Mouse (Mus musculus) thymus, postnatal 25 days (tissue): Measurements from ENCODE around the gene Gm973.
"Not testable (repeated sequence)": the region's sequence is repeated elsewhere in the genome, so short reads cannot be mapped to it uniquely, and the experiment has no call there.

ENCODE experiments used
- DNase-seq: peaks from one replicate; pipeline ENCODE4 v3.0.0; 2022

Gene Gm973

GRCm38 (mm10) chr1:59592876-59593275 lies 76.8 kb downstream of the Gm973 start:
- DNase-seq: no peak

- no peak for DNase-seq
Observed at GRCm38 (mm10) chr1:59593622-59594035, 77.6 kb downstream of the Gm973 start.

- no peak for DNase-seq
Observed at GRCm38 (mm10) chr1:59594586-59595266, 78.7 kb downstream of the Gm973 start.

GRCm38 (mm10) chr1:59595609-59596008 lies 79.5 kb downstream of the Gm973 start:
- DNase-seq: no peak

- peak; percentile 52 for DNase-seq
Observed at GRCm38 (mm10) chr1:59602531-59603416, 86.7 kb downstream of the Gm973 start.

- no peak for DNase-seq
Observed at GRCm38 (mm10) chr1:59603417-59603712, 87.3 kb downstream of the Gm973 start.

GRCm38 (mm10) chr1:59603893-59604292 lies 87.8 kb downstream of the Gm973 start:
- no peak for DNase-seq

- no peak for DNase-seq
Observed at GRCm38 (mm10) chr1:59606479-59606878, 90.4 kb downstream of the Gm973 start.

GRCm38 (mm10) chr1:59607071-59607470 lies 91.0 kb downstream of the Gm973 start:
- DNase-seq: no peak

- peak; percentile 21 for DNase-seq
Observed at GRCm38 (mm10) chr1:59608125-59608762, 92.2 kb downstream of the Gm973 start.

GRCm38 (mm10) chr1:59608920-59609319 lies 92.9 kb downstream of the Gm973 start:
- peak; percentile 71 for DNase-seq

GRCm38 (mm10) chr1:59609458-59609857 lies 93.4 kb downstream of the Gm973 start:
- DNase-seq: peak; percentile 26

GRCm38 (mm10) chr1:59609896-59610295 lies 93.8 kb downstream of the Gm973 start:
- DNase-seq: no peak

GRCm38 (mm10) chr1:59610929-59611328 lies 94.9 kb downstream of the Gm973 start:
- no peak for DNase-seq

- DNase-seq: peak; percentile 64
Observed at GRCm38 (mm10) chr1:59613795-59614194, 97.7 kb downstream of the Gm973 start.

GRCm38 (mm10) chr1:59615021-59615420 lies 99.0 kb downstream of the Gm973 start:
- no peak for DNase-seq

- no peak for DNase-seq
Observed at GRCm38 (mm10) chr1:59619201-59619600, 103.1 kb downstream of the Gm973 start.

GRCm38 (mm10) chr1:59623325-59624017 lies 107.4 kb downstream of the Gm973 start:
- DNase-seq: peak; percentile 66

GRCm38 (mm10) chr1:59625410-59625809 lies 109.3 kb downstream of the Gm973 start:
- no peak for DNase-seq

GRCm38 (mm10) chr1:59629194-59629593 lies 113.1 kb downstream of the Gm973 start:
- DNase-seq: no peak

- not testable (repeated sequence) for DNase-seq
Observed at GRCm38 (mm10) chr1:59630356-59630755, 114.3 kb downstream of the Gm973 start.

GRCm38 (mm10) chr1:59631986-59632659 lies 116.1 kb downstream of the Gm973 start:
- no peak for DNase-seq

GRCm38 (mm10) chr1:59633056-59633455 lies 117.0 kb downstream of the Gm973 start:
- no peak for DNase-seq
